Mouse (Mus musculus): ENCODE data around the gene Zdhhc17. TPM values are rescaled to one million over a fixed set of nuclear protein-coding genes. Genes with fewer than 3 reads are reported as not detected.

Zdhhc17 gene
- polyA plus RNA-seq, 1 experiment: 33.1 TPM

DNA sequence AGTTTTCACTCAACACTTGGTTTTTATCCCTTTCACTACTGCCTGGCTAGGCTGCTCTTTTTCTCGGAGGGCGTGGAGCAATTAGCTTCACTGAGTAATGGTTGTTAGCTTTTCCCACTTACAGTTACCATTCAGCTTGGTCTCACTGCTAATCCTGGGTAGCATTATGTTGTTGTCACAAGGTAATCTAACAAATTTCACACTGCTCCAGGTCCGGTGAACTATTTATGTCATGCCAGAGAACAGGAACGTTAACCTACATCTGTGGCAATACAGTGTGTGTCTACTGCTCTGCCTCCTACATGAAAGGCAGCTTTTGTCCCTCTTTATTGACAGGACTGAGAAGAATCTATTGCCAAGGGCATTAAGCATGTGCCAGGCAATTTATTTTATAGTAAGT is 14.8 kb upstream of the Zdhhc17 start:
- H3K27ac ChIP-seq (ENCODE audit: control insufficient read depth, insufficient read depth, low read length): no peak overlapping the region
- TF ChIP-seq POLR2A (IDR thresholded peaks at IDR 0.05; ENCODE audit: control insufficient read depth, extremely low read depth, insufficient read depth, low read length, poor library complexity): no peak
- TF ChIP-seq CTCF (IDR thresholded peaks at IDR 0.05; ENCODE audit: borderline replicate concordance, control insufficient read depth, extremely low read depth, insufficient read depth, low read length, poor library complexity): no peak
- 96% methylated on average over 4 of the region's 4 CpGs for WGBS

DNA sequence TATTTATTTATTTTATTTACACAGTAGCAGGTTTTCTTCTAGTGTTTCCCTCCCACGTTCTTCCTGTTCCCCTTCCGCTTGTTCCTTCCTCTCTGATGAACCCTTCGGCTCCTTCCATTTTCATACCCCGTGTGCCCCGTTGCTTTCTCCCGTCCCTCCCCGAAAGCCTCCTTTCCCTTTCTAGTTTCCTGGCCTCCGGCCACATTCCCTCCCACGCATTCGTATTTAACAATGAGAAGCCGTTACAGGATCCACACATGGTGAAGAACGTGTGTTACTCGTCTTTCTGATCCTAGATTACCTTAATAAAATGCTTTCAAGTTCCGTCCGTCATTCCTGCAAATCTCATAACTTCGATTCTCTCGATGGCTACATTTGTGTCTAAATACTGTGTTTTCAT is 4.5 kb upstream of the Zdhhc17 start:
- no peaks in the 10 kb centered on the region for H3K4me1 ChIP-seq (replicated peaks; ENCODE audit: control insufficient read depth, insufficient read depth, low read length)
- no peaks in the 10 kb centered on the region for H3K36me3 ChIP-seq (ENCODE audit: control insufficient read depth, insufficient read depth, low read length)
- DNase-seq: no peak
- TF ChIP-seq POLR2A (IDR thresholded peaks at IDR 0.05; ENCODE audit: control insufficient read depth, extremely low read depth, insufficient read depth, low read length, poor library complexity) (no peak), CTCF (IDR thresholded peaks at IDR 0.05; ENCODE audit: borderline replicate concordance, control insufficient read depth, extremely low read depth, insufficient read depth, low read length, poor library complexity) (no peak)
- no peak overlapping the region for H3K4me3 ChIP-seq (ENCODE audit: control insufficient read depth, insufficient read depth, low read length)
- H3K27ac ChIP-seq (ENCODE audit: control insufficient read depth, insufficient read depth, low read length): no peak overlapping the region
- H3K27me3 ChIP-seq (ENCODE audit: control insufficient read depth, insufficient read depth, low read length): no peaks in the 10 kb centered on the region
- WGBS: 83% methylated on average over 17 of the region's 17 CpGs

More for the DNA sequence above, 14.8 kb upstream of the Zdhhc17 start:
- no peaks in the 10 kb centered on the region for H3K4me1 ChIP-seq (replicated peaks; ENCODE audit: control insufficient read depth, insufficient read depth, low read length)
- no peaks in the 10 kb centered on the region for H3K27me3 ChIP-seq (ENCODE audit: control insufficient read depth, insufficient read depth, low read length)
- no peak for DNase-seq
- H3K36me3 ChIP-seq (ENCODE audit: control insufficient read depth, insufficient read depth, low read length): no peaks in the 10 kb centered on the region
- H3K4me3 ChIP-seq (ENCODE audit: control insufficient read depth, insufficient read depth, low read length): no peak overlapping the region

DNA sequence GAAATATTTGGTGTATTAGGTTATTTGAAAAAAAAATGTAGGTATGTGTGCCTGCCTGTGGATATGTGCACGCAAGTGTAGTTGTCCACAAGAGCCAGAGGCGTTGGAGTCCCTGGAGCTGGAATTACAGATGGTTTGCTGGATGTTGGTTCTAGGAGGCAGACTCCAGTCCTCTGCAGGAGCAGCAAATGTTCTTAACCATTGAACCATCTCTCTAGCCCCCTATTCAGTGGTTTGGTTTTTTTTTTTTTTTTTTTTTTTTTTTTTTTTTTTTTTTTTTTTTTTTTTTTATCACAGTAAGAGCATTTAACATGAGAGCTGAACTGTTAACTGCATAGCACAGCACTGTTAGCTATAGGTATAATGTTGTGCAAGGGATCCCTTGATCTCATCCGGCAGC is 3.3 kb upstream of the Zdhhc17 start:
- Histone ChIP-seq H3K4me1 (replicated peaks; ENCODE audit: control insufficient read depth, insufficient read depth, low read length) (no peaks in the 10 kb centered on the region), H3K27ac (ENCODE audit: control insufficient read depth, insufficient read depth, low read length) (no peak overlapping the region), H3K27me3 (ENCODE audit: control insufficient read depth, insufficient read depth, low read length) (no peaks in the 10 kb centered on the region), H3K36me3 (ENCODE audit: control insufficient read depth, insufficient read depth, low read length) (no peaks in the 10 kb centered on the region), H3K4me3 (ENCODE audit: control insufficient read depth, insufficient read depth, low read length) (no peak overlapping the region)
- TF ChIP-seq POLR2A (IDR thresholded peaks at IDR 0.05; ENCODE audit: control insufficient read depth, extremely low read depth, insufficient read depth, low read length, poor library complexity) (no peak), CTCF (IDR thresholded peaks at IDR 0.05; ENCODE audit: borderline replicate concordance, control insufficient read depth, extremely low read depth, insufficient read depth, low read length, poor library complexity) (no peak)
- DNase-seq: no peak
- WGBS: over 99% methylated on average over 3 of the region's 3 CpGs

DNA sequence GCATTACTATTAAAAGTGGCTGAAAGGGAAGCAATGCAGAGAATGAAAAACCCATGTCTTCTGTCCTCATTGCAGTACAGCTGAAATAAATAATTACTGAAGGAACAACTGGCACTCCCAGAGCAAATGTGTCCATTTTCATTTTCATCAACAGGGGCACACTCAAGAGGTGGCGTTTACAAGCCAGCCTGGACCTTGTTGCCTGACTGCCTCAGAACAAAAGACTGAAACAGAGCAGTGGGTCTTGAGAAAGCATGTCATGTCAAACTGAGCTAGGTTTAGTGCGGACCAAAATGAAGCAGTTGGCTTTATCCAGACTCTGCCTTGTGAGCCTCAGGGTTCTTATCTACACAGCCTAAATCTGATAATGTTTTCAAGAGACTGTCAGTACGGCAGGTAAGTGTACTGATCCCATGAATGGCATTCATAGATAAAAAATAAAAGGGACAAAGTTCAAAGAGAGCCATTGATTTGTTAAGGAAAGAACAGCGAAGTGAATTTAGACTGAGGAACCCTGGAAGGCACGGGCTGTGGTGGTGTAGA is 2.6 kb upstream of the Zdhhc17 start:
- no peak for TF ChIP-seq POLR2A (IDR thresholded peaks at IDR 0.05; ENCODE audit: control insufficient read depth, extremely low read depth, insufficient read depth, low read length, poor library complexity)
- no peak for TF ChIP-seq CTCF (IDR thresholded peaks at IDR 0.05; ENCODE audit: borderline replicate concordance, control insufficient read depth, extremely low read depth, insufficient read depth, low read length, poor library complexity)
- DNase-seq: no peak
- H3K36me3 ChIP-seq (ENCODE audit: control insufficient read depth, insufficient read depth, low read length): no peaks in the 10 kb centered on the region
- H3K27ac ChIP-seq (ENCODE audit: control insufficient read depth, insufficient read depth, low read length): no peak overlapping the region
- WGBS: 94% methylated on average over 5 of the region's 5 CpGs
- H3K4me3 ChIP-seq (ENCODE audit: control insufficient read depth, insufficient read depth, low read length): no peak overlapping the region
- no peaks in the 10 kb centered on the region for H3K4me1 ChIP-seq (replicated peaks; ENCODE audit: control insufficient read depth, insufficient read depth, low read length)
- no peaks in the 10 kb centered on the region for H3K27me3 ChIP-seq (ENCODE audit: control insufficient read depth, insufficient read depth, low read length)

DNA sequence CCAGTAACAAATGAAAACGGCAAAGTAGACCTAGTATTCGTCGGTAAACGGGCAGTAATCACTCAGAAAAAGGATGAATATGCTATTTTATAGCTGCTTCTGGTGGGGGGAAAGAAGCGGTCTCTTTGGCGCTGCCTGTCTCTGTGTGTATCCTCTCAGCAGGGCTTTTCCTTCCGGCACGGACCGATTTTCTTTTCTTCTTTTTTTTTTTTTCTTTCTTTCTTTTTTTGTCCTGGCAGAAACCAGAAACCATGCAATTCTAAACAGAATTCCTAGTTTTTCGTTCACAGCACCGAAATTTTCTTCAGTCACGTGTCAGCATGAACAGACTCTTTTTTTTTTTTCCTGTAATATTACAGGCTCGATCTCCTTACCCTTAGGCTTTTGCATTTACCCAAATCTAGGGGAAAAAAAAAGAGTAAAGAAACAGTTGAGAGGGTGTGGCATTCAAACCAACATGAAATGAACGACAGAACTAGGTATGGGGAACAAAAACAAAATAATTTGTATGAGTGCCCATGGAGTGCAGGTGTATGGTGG is 1.4 kb upstream of the Zdhhc17 start:
- peak; percentile 38 for DNase-seq
- Histone ChIP-seq H3K4me1 (replicated peaks; ENCODE audit: control insufficient read depth, insufficient read depth, low read length) (no peaks in the 10 kb centered on the region), H3K36me3 (ENCODE audit: control insufficient read depth, insufficient read depth, low read length) (no peaks in the 10 kb centered on the region), H3K27ac (ENCODE audit: control insufficient read depth, insufficient read depth, low read length) (no peak overlapping the region; the same call in 1 of the 2 replicates), H3K27me3 (ENCODE audit: control insufficient read depth, insufficient read depth, low read length) (no peaks in the 10 kb centered on the region), H3K4me3 (ENCODE audit: control insufficient read depth, insufficient read depth, low read length) (peak overlapping the region; percentile 49; the same call in 1 of the 2 replicates)
- TF ChIP-seq POLR2A (IDR thresholded peaks at IDR 0.05; ENCODE audit: control insufficient read depth, extremely low read depth, insufficient read depth, low read length, poor library complexity) (no peak), CTCF (IDR thresholded peaks at IDR 0.05; ENCODE audit: borderline replicate concordance, control insufficient read depth, extremely low read depth, insufficient read depth, low read length, poor library complexity) (no peak)
- WGBS: under 1% methylated on average over 14 of the region's 14 CpGs

DNA sequence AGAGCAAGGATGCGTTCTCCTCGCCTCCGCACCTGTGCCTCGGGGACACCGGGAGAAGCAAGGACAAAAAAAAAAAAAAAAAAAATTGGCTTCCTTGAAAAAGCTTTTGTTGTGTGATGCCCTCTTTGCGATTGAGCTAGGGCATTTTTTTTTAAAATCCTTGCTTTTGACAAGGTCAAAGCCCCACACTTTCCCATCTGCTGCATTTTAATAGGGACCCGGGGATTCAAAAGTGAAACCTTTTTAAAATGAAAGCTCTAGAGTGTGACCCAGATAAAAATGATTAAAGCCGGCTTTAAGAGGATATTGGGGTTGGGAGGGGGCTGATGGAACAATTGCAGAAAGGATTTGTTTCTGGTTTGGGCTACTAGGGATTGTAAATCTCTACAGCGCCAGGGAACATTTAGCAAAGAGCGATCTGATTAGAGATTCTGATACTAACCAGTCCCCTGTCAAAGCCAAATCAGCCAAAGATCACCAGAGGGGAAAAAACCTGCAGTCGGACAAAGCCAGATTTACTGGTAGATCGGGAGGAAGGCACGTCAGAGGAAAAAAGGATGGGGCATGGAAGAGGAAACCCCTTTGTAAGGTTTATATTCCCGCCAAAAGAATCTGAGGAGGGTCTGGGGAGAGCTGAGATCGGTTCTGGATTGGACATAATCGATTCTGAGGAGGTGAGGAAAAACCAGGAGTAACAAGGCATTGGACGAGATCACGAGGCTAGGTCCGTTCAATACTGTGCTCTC is 713 bp upstream of the Zdhhc17 start:
- peak overlapping the region; percentile 38 for H3K27ac ChIP-seq (ENCODE audit: control insufficient read depth, insufficient read depth, low read length)
- peak; percentile 13 for DNase-seq
- H3K4me1 ChIP-seq (replicated peaks; ENCODE audit: control insufficient read depth, insufficient read depth, low read length): no peaks in the 10 kb centered on the region
- peak overlapping the region; percentile 80 for H3K4me3 ChIP-seq (ENCODE audit: control insufficient read depth, insufficient read depth, low read length)
- 1% methylated on average over 19 of the region's 19 CpGs for WGBS
- TF ChIP-seq CTCF (IDR thresholded peaks at IDR 0.05; ENCODE audit: borderline replicate concordance, control insufficient read depth, extremely low read depth, insufficient read depth, low read length, poor library complexity) (no peak), POLR2A (IDR thresholded peaks at IDR 0.05; ENCODE audit: control insufficient read depth, extremely low read depth, insufficient read depth, low read length, poor library complexity) (no peak)
- no peaks in the 10 kb centered on the region for H3K27me3 ChIP-seq (ENCODE audit: control insufficient read depth, insufficient read depth, low read length)
- no peaks in the 10 kb centered on the region for H3K36me3 ChIP-seq (ENCODE audit: control insufficient read depth, insufficient read depth, low read length)
